Mouse (Mus musculus) liver, embryonic 14.5 days (tissue): ENCODE data around the gene Rab7b. TPM values are rescaled to one million over a fixed set of nuclear protein-coding genes. Genes with fewer than 3 reads are reported as not detected.

Experiments
- ATAC-seq: fragments of 200-750 bp; cut with Nextera tagmentation; 2 replicates; pipeline ENCODE4 v1.8.0; 2017; ENCODE audit warnings: moderate number of reproducible peaks, mild to moderate bottlenecking, moderate library complexity; ENCODE audit not compliant: insufficient read depth
- DNase-seq, 3 experiments: peaks; one replicate each; pipeline ENCODE4 v3.0.0-alpha.2; 2012 to 2013; ENCODE audit warnings: low read depth in 3 of 3, low spot score in 3 of 3
- H3K27ac ChIP-seq: fragments of 300-500 bp; sonication (generic); 2 replicates; pipeline ENCODE4 v1.5.1; 2014; ENCODE audit warnings: moderate library complexity, mild to moderate bottlenecking, control low read depth, inconsistent platforms
- H3K27me3 ChIP-seq: fragments of 300-500 bp; sonication (generic); 2 replicates; pipeline ENCODE4 v1.6.1; 2014; ENCODE audit warnings: mild to moderate bottlenecking, low read length, moderate library complexity; ENCODE audit not compliant: control insufficient read depth, insufficient read depth
- H3K36me3 ChIP-seq: fragments of 300-500 bp; sonication (generic); replicated peaks from 2 replicates; pipeline ENCODE4 v1.6.1; 2014; ENCODE audit warnings: low read depth; ENCODE audit not compliant: control insufficient read depth, insufficient read depth
- H3K4me1 ChIP-seq, 2 experiments: fragments of 200-500 bp in 1 of 2; fragments of 300-500 bp in 1 of 2; sonication (generic) in 1 of 2; replicated peaks; 2 replicates each; pipeline ENCODE4 v1.6.1; 2012 to 2014; ENCODE audit warnings: antibody characterized with exemption in 1 of 2, inconsistent platforms in 1 of 2, low read length in 1 of 2; ENCODE audit not compliant: control insufficient read depth in 2 of 2, insufficient read depth in 2 of 2
- H3K4me2 ChIP-seq: fragments of 300-500 bp; sonication (generic); 2 replicates; pipeline ENCODE4 v1.6.1; 2014; ENCODE audit warnings: low read depth, mild to moderate bottlenecking, control low read depth, moderate library complexity
- H3K4me3 ChIP-seq, 2 experiments: fragments of 200-500 bp in 1 of 2; fragments of 300-500 bp in 1 of 2; sonication (generic) in 1 of 2; 2 replicates each; pipeline ENCODE4 v1.5.1; 2012 to 2014; ENCODE audit warnings: low read depth in 2 of 2, low read length in 2 of 2, mild to moderate bottlenecking in 2 of 2, control low read depth in 1 of 2, inconsistent platforms in 1 of 2, moderate library complexity in 1 of 2; ENCODE audit not compliant: insufficient read depth in 1 of 2
- H3K9ac ChIP-seq: fragments of 300-500 bp; sonication (generic); replicated peaks from 2 replicates; pipeline ENCODE4 v1.6.1; 2014; ENCODE audit warnings: mild to moderate bottlenecking, control low read depth, moderate library complexity
- H3K9me3 ChIP-seq: fragments of 300-500 bp; sonication (generic); 2 replicates; pipeline ENCODE4 v1.6.1; 2016; ENCODE audit warnings: low read length, mixed read lengths; ENCODE audit not compliant: control insufficient read depth
- CTCF ChIP-seq: IDR thresholded peaks from 2 replicates; pipeline ENCODE4 v1.5.1; 2016; ENCODE audit warnings: antibody characterized with exemption, low read depth, control low read depth
- EP300 ChIP-seq: IDR thresholded peaks from 2 replicates; pipeline ENCODE4 v1.6.1; 2016; ENCODE audit warnings: antibody characterized with exemption, low read depth
- whole genome bisulfite sequencing: fragments of 180-500 bp; shearing (Covaris S2); extraction: QIAGEN DNeasy Blood & Tissue Kit; methylation state at CpG from one replicate; pipeline ENCODE4 v1.1.7; 2014; ENCODE audit not compliant: insufficient replicate concordance; 5-methylcytosine and 5-hydroxymethylcytosine counted together
- polyA plus RNA-seq, 2 experiments: library from polyadenylated mRNA; depleted of rRNA in 1 of 2; stranded (reverse) in 1 of 2; unstranded in 1 of 2; fragments of >200 nt; fragmentation: Nextera tagmentation in 1 of 2; extraction: Ambion mirVana in 1 of 2; gene quantifications; 2 replicates each; pipeline versions ENCODE4 v1.2.1 to v1.2.3; 2012 to 2014

Gene Rab7b
- polyA plus RNA-seq, 2 experiments, result 0.42 to 0.91 TPM

- DNase-seq (no peak), ATAC-seq (no peak)
- Histone ChIP-seq H3K9ac (no peak overlapping the region), H3K4me2 (no peak overlapping the region), H3K27me3 (no peaks in the 10 kb centered on the region), H3K4me1 (no peaks in the 10 kb centered on the region), H3K27ac (no peak overlapping the region), H3K36me3 (no peaks in the 10 kb centered on the region), H3K9me3 (no peaks in the 10 kb centered on the region), H3K4me3 (no peak overlapping the region)
- TF ChIP-seq CTCF, result no peak
- no peak for TF ChIP-seq EP300
- WGBS, result 20% methylated on average over 5 of the region's 5 CpGs
Observed at GRCm38 (mm10) chr1:131700447-131700846, 12.0 kb downstream of the Rab7b start.

- no peak for ATAC-seq
- TF ChIP-seq EP300 (no peak), CTCF (peak; percentile 44)
- H3K4me2 ChIP-seq, result no peak overlapping the region
Observed at GRCm38 (mm10) chr1:131701391-131701790, 12.9 kb downstream of the Rab7b start.

GRCm38 (mm10) chr1:131702094-131702766 is 13.7 kb downstream of the Rab7b start:
- H3K4me1 ChIP-seq, result no peaks in the 10 kb centered on the region
- no peak for ATAC-seq
- DNase-seq, result no peak
- H3K27me3 ChIP-seq, result no peaks in the 10 kb centered on the region
- no peak overlapping the region for H3K27ac ChIP-seq
- no peak overlapping the region for H3K9ac ChIP-seq
- TF ChIP-seq CTCF, result no peak
- no peak for TF ChIP-seq EP300
- 29% methylated on average over 8 of the region's 8 CpGs for WGBS
- H3K9me3 ChIP-seq, result no peaks in the 10 kb centered on the region
- no peak overlapping the region for H3K4me3 ChIP-seq
- no peak overlapping the region for H3K4me2 ChIP-seq
- no peaks in the 10 kb centered on the region for H3K36me3 ChIP-seq

More at GRCm38 (mm10) chr1:131701391-131701790, 12.9 kb downstream of the Rab7b start:
- H3K4me3 ChIP-seq, result no peak overlapping the region
- no peak for DNase-seq
- no peak overlapping the region for H3K27ac ChIP-seq
- H3K9me3 ChIP-seq, result no peaks in the 10 kb centered on the region
- H3K4me1 ChIP-seq, result no peaks in the 10 kb centered on the region
- no peaks in the 10 kb centered on the region for H3K36me3 ChIP-seq
- H3K27me3 ChIP-seq, result no peaks in the 10 kb centered on the region
- H3K9ac ChIP-seq, result no peak overlapping the region
- 69% methylated on average over 5 of the region's 5 CpGs for WGBS

GRCm38 (mm10) chr1:131703482-131703881 is 15.0 kb downstream of the Rab7b start:
- TF ChIP-seq CTCF (no peak), EP300 (no peak)
- ATAC-seq (no peak), DNase-seq (no peak)
- Histone ChIP-seq H3K9me3 (no peaks in the 10 kb centered on the region), H3K9ac (no peak overlapping the region), H3K4me2 (no peak overlapping the region), H3K4me3 (no peak overlapping the region), H3K36me3 (no peaks in the 10 kb centered on the region), H3K4me1 (no peaks in the 10 kb centered on the region), H3K27ac (no peak overlapping the region), H3K27me3 (no peaks in the 10 kb centered on the region)
- 69% methylated on average over 2 of the region's 2 CpGs for WGBS

GRCm38 (mm10) chr1:131708338-131708737 is 19.8 kb downstream of the Rab7b start:
- H3K4me1 ChIP-seq, result no peaks in the 10 kb centered on the region
- no peak overlapping the region for H3K27ac ChIP-seq
- no peaks in the 10 kb centered on the region for H3K9me3 ChIP-seq
- H3K4me2 ChIP-seq, result no peak overlapping the region
- TF ChIP-seq EP300 (no peak), CTCF (peak; percentile 81)
- peak; percentile 12 to 19 (median 15) for DNase-seq
- H3K27me3 ChIP-seq, result no peaks in the 10 kb centered on the region
- 15% methylated on average over 4 of the region's 4 CpGs for WGBS
- no peaks in the 10 kb centered on the region for H3K36me3 ChIP-seq
- no peak overlapping the region for H3K9ac ChIP-seq
- H3K4me3 ChIP-seq, result no peak overlapping the region
- ATAC-seq, result no peak
